Mouse (Mus musculus) limb, embryonic 13.5 days (tissue): Measurements from ENCODE around the gene Rhpn2. TPM values are rescaled to one million over a fixed set of nuclear protein-coding genes. Genes with fewer than 3 reads are reported as not detected.

Experiments used
- ATAC-seq: fragments of 200-750 bp; cut with Nextera tagmentation; 2 replicates; pipeline ENCODE4 v1.8.0; 2017; ENCODE audit warnings: low read depth, moderate number of reproducible peaks, moderate TSS enrichment; ENCODE audit not compliant: low FRiP score
- H3K27ac ChIP-seq: fragments of 300-500 bp; sonication (generic); 2 replicates; pipeline ENCODE4 v1.5.1; 2015; ENCODE audit warnings: inconsistent platforms, mild to moderate bottlenecking, moderate library complexity
- H3K27me3 ChIP-seq: fragments of 300-500 bp; sonication (generic); 2 replicates; pipeline ENCODE4 v1.6.1; 2015; ENCODE audit warnings: mild to moderate bottlenecking, inconsistent platforms
- H3K36me3 ChIP-seq: fragments of 300-500 bp; sonication (generic); 2 replicates; pipeline ENCODE4 v1.6.1; 2015; ENCODE audit warnings: inconsistent platforms, mild to moderate bottlenecking, moderate library complexity
- H3K4me1 ChIP-seq: fragments of 300-500 bp; sonication (generic); 2 replicates; pipeline ENCODE4 v1.6.1; 2015; ENCODE audit warnings: inconsistent platforms
- H3K4me2 ChIP-seq: fragments of 300-500 bp; sonication (generic); replicated peaks from 2 replicates; pipeline ENCODE4 v1.6.1; 2015; ENCODE audit warnings: inconsistent platforms, mild to moderate bottlenecking, moderate library complexity
- H3K4me3 ChIP-seq: fragments of 300-500 bp; sonication (generic); 2 replicates; pipeline ENCODE4 v1.5.1; 2015; ENCODE audit warnings: moderate library complexity, mild to moderate bottlenecking, inconsistent platforms
- H3K9ac ChIP-seq: fragments of 300-500 bp; sonication (generic); 2 replicates; pipeline ENCODE4 v1.6.1; 2015; ENCODE audit warnings: mild to moderate bottlenecking, inconsistent platforms
- H3K9me3 ChIP-seq: fragments of 300-500 bp; sonication (generic); 2 replicates; pipeline ENCODE4 v1.6.1; 2016; ENCODE audit warnings: inconsistent platforms
- WGBS: fragments of 180-500 bp; shearing (Covaris S2); methylation state at CpG from one replicate; pipeline ENCODE4 v1.1.7; 2015; 5-methylcytosine and 5-hydroxymethylcytosine counted together
- polyA plus RNA-seq: library from polyadenylated mRNA; unstranded; fragments of >200 nt; fragmentation: Nextera tagmentation; extraction: Ambion mirVana; gene quantifications from 2 replicates; pipeline ENCODE4 v1.2.1, GENCODE M21; 2015

Rhpn2 gene
- polyA plus RNA-seq, 1 experiment from 2014 or later, result 2.6 TPM

- peaks cover 21% of the 10 kb centered on the region for H3K4me1 ChIP-seq
- no peak overlapping the region for H3K4me2 ChIP-seq
- ATAC-seq, result peak; percentile 54; the same call in 1 of the 2 replicates
- H3K27me3 ChIP-seq, result no peaks in the 10 kb centered on the region
- 35% methylated on average over 5 of the region's 5 CpGs for WGBS
- peak overlapping the region; percentile 61; the same call in 1 of the 2 replicates for H3K27ac ChIP-seq
- peaks cover 62% of the 10 kb centered on the region for H3K36me3 ChIP-seq
- H3K9ac ChIP-seq, result no peak overlapping the region
- H3K4me3 ChIP-seq, result no peak overlapping the region
- no peaks in the 10 kb centered on the region for H3K9me3 ChIP-seq
Observed at GRCm38 (mm10) chr7:35415226-35415625, 81.3 kb downstream of the Rhpn2 start.

GRCm38 (mm10) chr7:35415801-35416653 lies 82.1 kb downstream of the Rhpn2 start:
- H3K4me2 ChIP-seq, result no peak overlapping the region
- WGBS, result 56% methylated on average over 9 of the region's 9 CpGs
- no peak overlapping the region for H3K27ac ChIP-seq
- peaks cover 21% of the 10 kb centered on the region for H3K4me1 ChIP-seq
- H3K36me3 ChIP-seq, result peaks cover 62% of the 10 kb centered on the region
- H3K9me3 ChIP-seq, result no peaks in the 10 kb centered on the region
- H3K4me3 ChIP-seq, result no peak overlapping the region
- no peaks in the 10 kb centered on the region for H3K27me3 ChIP-seq
- H3K9ac ChIP-seq, result no peak overlapping the region
- ATAC-seq, result no peak

GRCm38 (mm10) chr7:35416654-35416948 lies 82.6 kb downstream of the Rhpn2 start:
- H3K4me3 ChIP-seq, result no peak overlapping the region
- H3K4me2 ChIP-seq, result no peak overlapping the region
- ATAC-seq, result no peak
- H3K27ac ChIP-seq, result no peak overlapping the region
- peaks cover 61% of the 10 kb centered on the region for H3K36me3 ChIP-seq
- WGBS, result 86% methylated on average over 5 of the region's 5 CpGs
- H3K27me3 ChIP-seq, result no peaks in the 10 kb centered on the region
- H3K9ac ChIP-seq, result no peak overlapping the region
- H3K9me3 ChIP-seq, result no peaks in the 10 kb centered on the region
- peaks cover 21% of the 10 kb centered on the region for H3K4me1 ChIP-seq

GRCm38 (mm10) chr7:35423071-35423470 lies 89.1 kb downstream of the Rhpn2 start:
- ATAC-seq, result no peak
- Histone ChIP-seq H3K4me2 (no peak overlapping the region), H3K9ac (no peak overlapping the region), H3K36me3 (peaks cover 83% of the 10 kb centered on the region), H3K27ac (no peak overlapping the region), H3K4me3 (no peak overlapping the region), H3K9me3 (no peaks in the 10 kb centered on the region), H3K4me1 (no peaks in the 10 kb centered on the region), H3K27me3 (no peaks in the 10 kb centered on the region)
- WGBS, result 88% methylated on average over 10 of the region's 10 CpGs

GRCm38 (mm10) chr7:35428146-35428545 lies 94.2 kb downstream of the Rhpn2 start:
- ATAC-seq, result no peak
- no peaks in the 10 kb centered on the region for H3K9me3 ChIP-seq
- H3K9ac ChIP-seq, result no peak overlapping the region
- H3K27ac ChIP-seq, result no peak overlapping the region
- H3K4me2 ChIP-seq, result no peak overlapping the region
- no peak overlapping the region for H3K4me3 ChIP-seq
- 94% methylated on average over 10 of the region's 10 CpGs for WGBS
- no peaks in the 10 kb centered on the region for H3K27me3 ChIP-seq
- H3K4me1 ChIP-seq, result no peaks in the 10 kb centered on the region
- H3K36me3 ChIP-seq, result peaks cover 79% of the 10 kb centered on the region

GRCm38 (mm10) chr7:35435266-35435665 lies 101.3 kb downstream of the Rhpn2 start:
- H3K9me3 ChIP-seq, result no peaks in the 10 kb centered on the region
- WGBS, result 83% methylated on average over 9 of the region's 9 CpGs
- no peaks in the 10 kb centered on the region for H3K4me1 ChIP-seq
- H3K4me3 ChIP-seq, result no peak overlapping the region
- no peak for ATAC-seq
- no peak overlapping the region for H3K4me2 ChIP-seq
- H3K9ac ChIP-seq, result no peak overlapping the region
- no peaks in the 10 kb centered on the region for H3K27me3 ChIP-seq
- no peak overlapping the region for H3K27ac ChIP-seq
- peaks cover 85% of the 10 kb centered on the region for H3K36me3 ChIP-seq

Other genes with a start within 250 kb of the Rhpn2 start
- gene Cebpa, start 214.9 kb upstream of the Rhpn2 start, polyA plus RNA-seq, result 2.0 and 2.2 TPM in 2 replicates
- gene Slc7a10, start 147.8 kb upstream of the Rhpn2 start, polyA plus RNA-seq, result 1.4 and 2.0 TPM in 2 replicates
- gene Lrp3, start 118.7 kb upstream of the Rhpn2 start, polyA plus RNA-seq, result 8.9 and 9.6 TPM in 2 replicates
- 20.0 and 20.9 TPM in 2 replicates for gene Gpatch1, start 15.7 kb upstream of the Rhpn2 start, polyA plus RNA-seq
- 16.7 and 17.3 TPM in 2 replicates for gene Faap24, start 62.7 kb downstream of the Rhpn2 start, polyA plus RNA-seq
- gene Cep89, start 62.9 kb downstream of the Rhpn2 start, polyA plus RNA-seq, result 47.1 and 47.4 TPM in 2 replicates
- 0.28 and 0.33 TPM in 2 replicates for gene Slc7a9, start 114.6 kb downstream of the Rhpn2 start, polyA plus RNA-seq
- gene Tdrd12, start 203.6 kb downstream of the Rhpn2 start, polyA plus RNA-seq, result 0.56 and 0.57 TPM in 2 replicates
- gene Nudt19, start 222.1 kb downstream of the Rhpn2 start, polyA plus RNA-seq, result 42.5 and 47.5 TPM in 2 replicates